Mouse (Mus musculus): Measurements from ENCODE around the gene Olfr380. TPM values are rescaled to one million over a fixed set of nuclear protein-coding genes. Genes with fewer than 3 reads are reported as not detected.

Olfr380 gene
- not detected for total RNA-seq (2021)

GRCm38 (mm10) chr11:73457408-73457807, at the start of gene Olfr380:
TSS of gene Olfr380 (minus strand) at chr11:73457508.
- no peak for DNase-seq
- intact Hi-C loops (cut with DNase I), result no loop called here

GRCm38 (mm10) chr11:73491503-73491902, 34.2 kb upstream of the Olfr380 start, which contains the start of gene Olfr381:
TSS of gene Olfr381 (minus strand) at chr11:73491603.
- intact Hi-C loops (cut with DNase I), result no loop called here
- no peak for DNase-seq

GRCm38 (mm10) chr11:73428377-73428776, 28.9 kb downstream of the Olfr380 start, which contains the start of gene Olfr378:
TSS of gene Olfr378 (minus strand) at chr11:73428477.
- intact Hi-C loops (cut with DNase I), result no loop called here
- DNase-seq, result no peak

Other genes starting within 250 kb of the Olfr380 start
- gene Trpv1, start 223.2 kb downstream of the Olfr380 start, total RNA-seq (2021), result under 1 TPM; 0.46 to 0.82 TPM
- under 1 TPM; 0.46 to 0.66 TPM for gene Trpv3, start 190.1 kb downstream of the Olfr380 start, total RNA-seq (2021)
- gene Aspa, start 127.9 kb downstream of the Olfr380 start, total RNA-seq (2021), result 1 to 10 TPM; 2.0 to 2.7 TPM
- not detected for gene Gm49340, start 127.8 kb downstream of the Olfr380 start, total RNA-seq (2021)
- gene Spata22, start 127.8 kb downstream of the Olfr380 start, total RNA-seq (2021), result under 1 TPM in 1 of 2 experiments, not detected in 1; 0.28 TPM
- not detected for gene Olfr20, start 106.7 kb downstream of the Olfr380 start, total RNA-seq (2021)
- not detected for gene Olfr376, start 86.3 kb downstream of the Olfr380 start, total RNA-seq (2021)
- not detected for gene Olfr1, start 57.9 kb downstream of the Olfr380 start, total RNA-seq (2021)
- not detected for gene Olfr378, start 29.0 kb downstream of the Olfr380 start, total RNA-seq (2021)
- gene Olfr381, start 34.1 kb upstream of the Olfr380 start, total RNA-seq (2021), result not detected
- not detected for gene Olfr382, start 59.7 kb upstream of the Olfr380 start, total RNA-seq (2021)
- not detected for gene Olfr385, start 135.5 kb upstream of the Olfr380 start, total RNA-seq (2021)
- gene Olfr384, start 141.1 kb upstream of the Olfr380 start, total RNA-seq (2021), result not detected
- gene Zfp735, start 231.3 kb upstream of the Olfr380 start, total RNA-seq (2021), result not detected

All from left cerebral cortex, postnatal 4 days (tissue).